8 mouse cellular contexts compared by ENCODE assay signal in the genomic region with DNA sequence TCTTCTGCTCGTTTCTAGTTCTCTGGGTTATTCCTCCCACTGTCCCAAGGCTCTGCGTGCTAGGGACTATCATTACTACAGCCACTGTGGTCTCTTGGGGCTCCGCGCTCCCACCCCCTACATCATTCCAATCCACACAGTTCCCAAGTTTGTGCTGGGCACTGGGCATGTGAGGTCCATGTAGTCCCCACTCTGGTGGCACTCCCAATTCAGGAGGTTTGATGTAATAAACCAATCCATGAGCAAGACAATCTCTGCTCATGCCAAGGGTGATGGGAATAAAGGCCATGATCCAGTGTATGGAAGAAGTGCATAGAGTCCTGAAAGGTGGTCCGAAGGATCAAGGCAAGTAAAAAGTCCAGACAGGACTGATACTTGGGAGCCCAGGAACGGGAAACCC. TPM values are rescaled to one million over a fixed set of nuclear protein-coding genes. Genes with fewer than 3 reads are reported as not detected.
DNase-seq lines count a peak whose midpoint lies in the region; ATAC-seq and TF ChIP-seq lines count a peak whose summit lies in the region.

A gene (plus strand): TSS at position 301 of the 400 bp plus-strand sequence.

- no peak for TF ChIP-seq CTCF in ES-Bruce4 (IDR thresholded peaks at IDR 0.05; ENCODE audit: low read depth, low read length)

- intact Hi-C loops in heart, postnatal 10 days (cut with DNase I): loop anchor here (5.0 kb wide), 1 partner anchor 33 kb away; no protein-coding TSS in a partner anchor

- ATAC-seq in heart, embryonic 12.5 days (ENCODE audit: insufficient number of reproducible peaks, low FRiP score): no peak
- ATAC-seq in forebrain, embryonic 16.5 days: no peak
- no peak for ATAC-seq in liver, embryonic 16.5 days (ENCODE audit: low read depth)
- no peak for ATAC-seq in activated CD4-positive, CD25-positive, alpha-beta regulatory T cell, adult 4 months

- peaks cover 22% of the 10 kb centered on the region for H3K4me1 ChIP-seq in heart, embryonic 12.5 days (replicated peaks)
- no peaks in the 10 kb centered on the region for H3K4me1 ChIP-seq in ES-Bruce4 (ENCODE audit: control insufficient read depth, insufficient read depth, low read length)
- peaks cover 19% of the 10 kb centered on the region for H3K4me1 ChIP-seq in forebrain, embryonic 16.5 days (replicated peaks; ENCODE audit: control insufficient read depth, insufficient read depth, low read length)
- H3K4me1 ChIP-seq in liver, embryonic 16.5 days (ENCODE audit: control insufficient read depth, low read depth, low read length): peaks cover 18% of the 10 kb centered on the region

- DNase-seq in heart, postnatal 10 days: no peak
- no peak for DNase-seq in urinary bladder, postnatal 14 days (ENCODE audit: low spot score)
- DNase-seq in layer of hippocampus, adult 11-12 months (ENCODE audit: low spot score): no peak

- peaks cover 39% of the 10 kb centered on the region for H3K27me3 ChIP-seq in heart, embryonic 12.5 days (replicated peaks)
- H3K27me3 ChIP-seq in ES-Bruce4 (ENCODE audit: control insufficient read depth, insufficient read depth, low read length, poor library complexity, severe bottlenecking): no peaks in the 10 kb centered on the region
- peaks cover 5% of the 10 kb centered on the region; the same call in 1 of the 2 replicates for H3K27me3 ChIP-seq in forebrain, embryonic 16.5 days (replicated peaks; ENCODE audit: control insufficient read depth, insufficient read depth, low read length)
- peaks cover 18% of the 10 kb centered on the region for H3K27me3 ChIP-seq in liver, embryonic 16.5 days (ENCODE audit: control insufficient read depth, insufficient read depth, low read depth, low read length)

- peak within 1 kb of the TSS; percentile 45 for H3K4me3 ChIP-seq in heart, embryonic 12.5 days
- peak within 1 kb of the TSS; percentile 85 for H3K4me3 ChIP-seq in ES-Bruce4 (ENCODE audit: low read depth, low read length)
- peak within 1 kb of the TSS; percentile 59 for H3K4me3 ChIP-seq in forebrain, embryonic 16.5 days (replicated peaks; ENCODE audit: low read length)
- peak within 1 kb of the TSS; percentile 22 for H3K4me3 ChIP-seq in liver, embryonic 16.5 days (ENCODE audit: low read depth, low read length)

- H3K9ac ChIP-seq in heart, embryonic 12.5 days: peak within 1 kb of the TSS; percentile 54
- peak within 1 kb of the TSS; percentile 50 for H3K9ac ChIP-seq in ES-Bruce4 (ENCODE audit: low read depth, poor library complexity, severe bottlenecking)
- peak within 1 kb of the TSS; percentile 63 for H3K9ac ChIP-seq in forebrain, embryonic 16.5 days (replicated peaks; ENCODE audit: low read depth, low read length)
- H3K9ac ChIP-seq in liver, embryonic 16.5 days (ENCODE audit: low read depth, low read length): no peak within 1 kb of the TSS

- peaks cover 11% of the 10 kb centered on the region for H3K36me3 ChIP-seq in heart, embryonic 12.5 days
- no peaks in the 10 kb centered on the region for H3K36me3 ChIP-seq in ES-Bruce4 (ENCODE audit: control insufficient read depth, insufficient read depth, low read length, poor library complexity, severe bottlenecking)
- no peaks in the 10 kb centered on the region for H3K36me3 ChIP-seq in forebrain, embryonic 16.5 days (ENCODE audit: control insufficient read depth, insufficient read depth)
- peaks cover 5% of the 10 kb centered on the region; the same call in 1 of the 2 replicates for H3K36me3 ChIP-seq in liver, embryonic 16.5 days (ENCODE audit: control insufficient read depth, insufficient read depth)

- no peak for TF ChIP-seq EP300 in ES-Bruce4 (IDR thresholded peaks at IDR 0.05; ENCODE audit: insufficient read depth, low read depth, low read length)

- H3K27ac ChIP-seq in heart, embryonic 12.5 days (ENCODE audit: poor library complexity, severe bottlenecking): no peak within 1 kb of the TSS
- H3K27ac ChIP-seq in ES-Bruce4 (ENCODE audit: insufficient read depth, low read length): no peak within 1 kb of the TSS
- H3K27ac ChIP-seq in forebrain, embryonic 16.5 days (ENCODE audit: low read length): no peak within 1 kb of the TSS
- H3K27ac ChIP-seq in liver, embryonic 16.5 days (ENCODE audit: low read length): no peak within 1 kb of the TSS

- TF ChIP-seq POLR2A in ES-Bruce4 (IDR thresholded peaks at IDR 0.05; ENCODE audit: insufficient read depth, low read length): no peak

- WGBS in heart, embryonic 12.5 days: 71% methylated on average over 6 of the region's 6 CpGs
- 81% methylated on average over 6 of the region's 6 CpGs for WGBS in forebrain, embryonic 16.5 days
- WGBS in liver, embryonic 16.5 days (ENCODE audit: insufficient replicate concordance): 71% methylated on average over 6 of the region's 6 CpGs

- H3K9me3 ChIP-seq in heart, embryonic 12.5 days (replicated peaks): no peaks in the 10 kb centered on the region
- H3K9me3 ChIP-seq in ES-Bruce4 (replicated peaks; ENCODE audit: control insufficient read depth, insufficient read depth, low read length, poor library complexity, severe bottlenecking): no peaks in the 10 kb centered on the region
- no peaks in the 10 kb centered on the region for H3K9me3 ChIP-seq in forebrain, embryonic 16.5 days (ENCODE audit: control insufficient read depth, low read length)
- no peaks in the 10 kb centered on the region for H3K9me3 ChIP-seq in liver, embryonic 16.5 days (replicated peaks; ENCODE audit: control insufficient read depth, low read length)

- peak within 1 kb of the TSS; percentile 89 for H3K4me2 ChIP-seq in heart, embryonic 12.5 days
- peak within 1 kb of the TSS; percentile 99 for H3K4me2 ChIP-seq in forebrain, embryonic 16.5 days (ENCODE audit: low read length)
- H3K4me2 ChIP-seq in liver, embryonic 16.5 days (ENCODE audit: low read depth, low read length): peak within 1 kb of the TSS; percentile 51

RNA-seq across cellular contexts. Expression of the gene that starts here (rescaled TPM):
- 0.23 and 0.33 TPM in 2 replicates for polyA plus RNA-seq in heart, embryonic 12.5 days (2016; fragmentation: Nextera tagmentation; extraction: Ambion mirVana)
- not detected for total RNA-seq in heart, postnatal 10 days (2021)
- 1.8 and 4.1 TPM in 2 replicates for polyA plus RNA-seq in ES-Bruce4 (2011; ENCODE audit: insufficient read depth, insufficient read length, low read depth, missing spikeins)
- 3.9 and 6.8 TPM in 2 replicates for polyA plus RNA-seq in forebrain, embryonic 16.5 days (2015; fragmentation: Nextera tagmentation; extraction: Ambion mirVana)
- polyA plus RNA-seq in liver, embryonic 16.5 days (2015; fragmentation: Nextera tagmentation; extraction: Ambion mirVana): not detected in 2 replicates
- not detected for polyA plus RNA-seq in activated CD4-positive, CD25-positive, alpha-beta regulatory T cell, adult 4 months (2017; shearing (Covaris generic))

Comparison
In these comparisons a context has a peak if more than half of its experiments do, and no peak if none do; other contexts are left out.
1. H3K4me3 ChIP-seq: peak in every context shown above with its lines; median percentile 85 in ES-Bruce4; 59 in forebrain, embryonic 16.5 days; 45 in heart, embryonic 12.5 days; 22 in liver, embryonic 16.5 days.